Mouse (Mus musculus) brain, embryonic 18.5 days (tissue): ENCODE data around the gene Myocd.

Source experiments
- DNase-seq: peaks from one replicate; pipeline ENCODE4 v3.0.0-alpha.2; 2012; ENCODE audit warnings: low read depth, low spot score

The Myocd gene

GRCm38 (mm10) chr11:65269851-65270473, at the start of gene Myocd:
Myocd (minus strand) TSS chr11:65269989.
- no peak for DNase-seq

- no peak for DNase-seq
Observed at GRCm38 (mm10) chr11:65303824-65304223, 34.0 kb upstream of the Myocd start.

GRCm38 (mm10) chr11:65294128-65294833, 24.5 kb upstream of the Myocd start:
- DNase-seq, result no peak

- no peak for DNase-seq
Observed at GRCm38 (mm10) chr11:65292994-65293393, 23.2 kb upstream of the Myocd start.

GRCm38 (mm10) chr11:65287706-65288105, 17.9 kb upstream of the Myocd start:
- no peak for DNase-seq

- DNase-seq, result no peak
Observed at GRCm38 (mm10) chr11:65286211-65286610, 16.4 kb upstream of the Myocd start.

- DNase-seq, result no peak
Observed at GRCm38 (mm10) chr11:65275441-65275840, 5.7 kb upstream of the Myocd start.

GRCm38 (mm10) chr11:65271000-65271399, 1.2 kb upstream of the Myocd start:
- no peak for DNase-seq

GRCm38 (mm10) chr11:65268310-65268709, 1.5 kb downstream of the Myocd start:
- DNase-seq, result no peak

- no peak for DNase-seq
Observed at GRCm38 (mm10) chr11:65263466-65263865, 6.3 kb downstream of the Myocd start.

GRCm38 (mm10) chr11:65258997-65259396, 10.8 kb downstream of the Myocd start:
- DNase-seq, result no peak

GRCm38 (mm10) chr11:65256143-65256542, 13.6 kb downstream of the Myocd start:
- no peak for DNase-seq

GRCm38 (mm10) chr11:65255564-65255963, 14.2 kb downstream of the Myocd start:
- no peak for DNase-seq

GRCm38 (mm10) chr11:65250366-65250765, 19.4 kb downstream of the Myocd start:
- DNase-seq, result no peak

- no peak for DNase-seq
Observed at GRCm38 (mm10) chr11:65246301-65247054, 23.3 kb downstream of the Myocd start.

- DNase-seq, result no peak
Observed at GRCm38 (mm10) chr11:65243593-65243992, 26.2 kb downstream of the Myocd start.

GRCm38 (mm10) chr11:65240521-65240920, 29.3 kb downstream of the Myocd start:
- DNase-seq, result no peak

GRCm38 (mm10) chr11:65237896-65238295, 31.9 kb downstream of the Myocd start:
- no peak for DNase-seq

GRCm38 (mm10) chr11:65236907-65237306, 32.9 kb downstream of the Myocd start:
- DNase-seq, result no peak

GRCm38 (mm10) chr11:65235374-65235773, 34.4 kb downstream of the Myocd start:
- no peak for DNase-seq

GRCm38 (mm10) chr11:65231771-65232170, 38.0 kb downstream of the Myocd start:
- no peak for DNase-seq

GRCm38 (mm10) chr11:65226766-65227165, 43.0 kb downstream of the Myocd start:
- DNase-seq, result no peak
